Mouse (Mus musculus): ENCODE data around the gene Mrpl34.

Gene Mrpl34

GRCm38 (mm10) chr8:71469411-71469810, 4.7 kb downstream of the Mrpl34 start:
- DNase-seq = peak; percentile 62 to 75

GRCm38 (mm10) chr8:71470146-71470912, 5.6 kb downstream of the Mrpl34 start:
- DNase-seq = no peak

DNA sequence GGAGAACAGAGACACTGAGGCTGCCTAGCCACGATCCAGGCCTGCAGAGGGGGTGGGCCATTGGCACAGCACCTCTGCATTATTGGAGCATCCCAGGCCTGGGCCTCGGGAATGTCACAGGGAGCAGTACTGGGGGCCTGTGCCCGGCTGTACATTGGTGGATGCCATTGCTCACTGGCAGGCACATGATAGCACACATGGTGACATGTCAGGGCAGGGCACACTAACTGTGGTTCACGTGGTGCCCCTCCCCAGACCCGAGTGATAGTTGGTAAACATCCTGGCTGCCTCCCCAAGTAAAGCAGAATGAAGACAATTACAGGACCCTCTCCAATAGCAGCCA, 6.1 kb downstream of the Mrpl34 start:
- no peak for DNase-seq

GRCm38 (mm10) chr8:71471861-71472260, 7.1 kb downstream of the Mrpl34 start:
- DNase-seq = no peak

DNA sequence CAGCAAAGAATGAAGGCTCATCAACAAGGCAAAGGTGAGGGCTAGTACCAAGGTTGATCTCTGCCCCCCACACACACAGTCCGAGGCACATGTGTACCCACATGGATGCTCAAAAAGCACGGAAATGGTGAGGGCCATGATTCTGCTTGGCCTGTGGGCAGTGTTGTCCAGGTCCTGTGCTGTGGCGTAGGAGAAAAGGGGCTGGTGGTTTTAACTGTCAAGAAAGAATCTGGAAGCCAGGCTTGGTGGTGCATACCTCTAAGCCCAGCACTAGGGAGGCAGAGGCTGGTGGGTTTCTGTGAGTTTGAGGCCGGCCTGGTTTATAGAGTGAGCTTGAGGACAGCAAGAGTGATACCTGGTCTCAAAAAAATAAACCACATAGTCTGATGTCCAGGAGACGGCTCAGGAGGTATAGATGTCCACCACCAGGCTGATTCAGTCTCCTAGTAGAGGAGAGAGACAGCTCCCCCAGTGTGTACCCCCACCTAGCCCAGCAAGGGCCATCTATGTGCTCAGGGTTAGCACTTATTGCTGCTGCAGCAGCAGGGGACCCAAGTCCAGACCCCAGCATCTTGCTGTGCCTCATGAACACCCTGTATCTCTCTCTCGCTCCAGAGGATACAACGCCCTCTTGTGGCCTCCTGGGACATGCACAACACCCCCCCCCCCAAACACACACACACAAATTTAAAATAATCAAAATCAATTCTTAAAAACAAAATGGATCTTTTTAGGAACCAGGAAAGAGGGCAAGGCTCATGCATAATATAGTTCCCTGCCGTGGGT, 8.0 kb downstream of the Mrpl34 start:
- no peak for DNase-seq

DNA sequence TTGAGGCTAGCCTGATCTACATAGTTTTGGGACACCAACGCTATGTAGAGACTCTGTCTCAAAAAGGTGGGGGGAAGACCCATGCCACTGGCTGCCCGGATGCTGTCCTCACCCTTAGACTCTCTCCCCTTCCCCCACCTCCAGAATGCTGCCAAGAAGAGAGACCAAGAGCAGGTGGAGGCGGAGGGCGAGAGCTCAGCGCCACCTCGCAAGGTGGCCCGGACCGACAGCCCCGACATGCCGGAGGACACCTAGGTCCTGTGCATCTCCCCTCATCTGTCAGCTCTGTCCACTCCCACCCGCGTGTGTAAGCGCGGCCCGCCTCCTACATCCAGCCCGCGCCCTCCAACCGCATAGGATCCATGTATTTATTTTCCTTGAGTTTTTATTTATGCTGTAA, 9.6 kb downstream of the Mrpl34 start:
- no peak for DNase-seq

- DNase-seq = no peak
Measured at GRCm38 (mm10) chr8:71474785-71475701, 10.3 kb downstream of the Mrpl34 start.

GRCm38 (mm10) chr8:71475702-71476075, 10.9 kb downstream of the Mrpl34 start:
- no peak for DNase-seq

DNA sequence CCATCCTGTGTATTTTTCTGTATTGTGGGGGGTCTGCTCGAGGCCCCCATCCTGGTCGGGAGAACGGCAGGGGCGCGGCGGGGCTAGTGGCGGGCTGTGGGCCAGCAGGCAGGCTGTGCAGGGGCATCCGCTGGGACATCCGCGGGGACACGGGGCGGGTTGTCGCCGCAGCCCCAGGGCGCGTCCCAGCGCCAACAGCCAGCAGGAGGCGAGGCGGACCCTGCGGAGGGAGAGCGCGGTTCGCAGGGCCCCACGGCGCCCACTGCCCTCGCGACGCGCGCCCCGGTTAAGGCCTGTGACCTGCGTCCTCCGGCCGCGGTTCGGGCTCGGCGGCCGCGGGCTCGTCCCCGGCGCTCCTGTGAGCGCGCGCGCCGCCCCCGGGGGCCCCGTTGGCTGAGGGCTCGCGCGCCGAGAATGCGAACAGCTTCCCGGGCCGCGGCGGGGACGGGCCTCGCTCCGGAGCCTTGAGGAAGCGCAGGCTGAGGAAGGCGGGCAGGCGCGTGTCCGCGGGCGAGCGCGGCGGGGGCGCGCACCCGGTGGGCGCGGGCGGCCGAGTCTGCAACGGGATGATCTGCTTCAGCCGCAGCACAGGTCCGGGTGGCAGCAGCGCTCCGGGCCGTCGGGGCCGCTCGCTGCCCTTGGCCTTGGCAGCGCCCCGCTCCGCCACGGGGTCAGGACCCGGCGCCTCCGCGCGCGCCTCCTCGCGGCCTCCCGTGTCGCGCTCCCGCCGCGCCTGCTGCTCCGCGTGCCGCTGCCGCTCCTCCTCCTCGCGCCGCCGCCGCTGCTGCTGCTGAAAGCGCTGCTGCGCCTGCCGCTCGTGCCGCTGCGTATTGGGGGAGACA, 11.6 kb downstream of the Mrpl34 start:
- peak; percentile 83 to 86 for DNase-seq

DNA sequence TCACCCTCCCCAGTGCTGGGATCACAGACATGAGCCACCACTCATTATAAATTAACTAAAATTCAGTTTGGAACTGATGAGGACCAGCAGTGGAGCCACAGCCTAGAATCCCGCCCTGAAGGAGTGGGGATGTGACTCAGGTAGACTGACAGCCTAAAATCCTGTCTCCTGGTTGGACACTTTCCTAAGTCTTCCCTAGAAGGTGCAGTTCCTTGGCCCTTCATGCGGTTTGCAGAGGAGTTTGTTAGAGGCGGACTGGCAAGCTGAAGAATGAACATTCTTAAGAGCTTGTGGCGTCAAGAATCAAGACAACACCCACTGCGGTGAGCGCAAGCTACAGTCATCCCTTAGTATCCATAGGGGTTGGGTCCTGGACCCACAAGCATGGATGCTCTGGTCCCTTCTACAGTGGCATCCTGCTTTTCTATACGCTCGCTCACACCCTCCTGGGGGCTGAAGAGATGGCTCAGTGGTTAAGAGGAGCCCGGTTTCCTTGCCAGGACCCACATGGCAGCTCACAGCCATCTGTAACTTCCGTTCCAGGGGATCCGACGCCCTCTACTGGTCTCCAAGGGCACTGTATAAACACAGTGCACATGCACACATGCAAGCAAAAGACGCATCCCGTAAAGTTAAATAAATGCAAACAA, 12.6 kb downstream of the Mrpl34 start:
- no peak for DNase-seq

DNA sequence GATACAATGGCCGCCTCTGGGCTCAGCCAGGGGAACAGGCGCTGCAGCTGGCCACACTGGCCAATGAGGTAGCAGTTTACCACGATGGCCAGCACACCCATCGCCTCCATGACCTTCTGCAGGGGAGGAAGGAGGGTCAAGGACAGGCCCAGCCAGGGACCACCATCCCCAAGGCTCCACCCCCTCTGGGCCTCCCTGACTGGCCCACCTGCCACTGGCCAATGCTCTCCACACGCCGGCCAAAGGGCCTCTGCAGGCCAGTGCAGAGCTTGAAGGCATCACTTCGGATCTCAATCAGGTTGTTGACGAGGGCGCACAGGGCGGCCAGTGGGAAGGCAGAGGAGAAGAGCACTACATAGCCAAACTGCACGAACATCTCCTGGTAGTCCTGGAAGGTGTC, 14.2 kb downstream of the Mrpl34 start:
- DNase-seq = no peak

DNA sequence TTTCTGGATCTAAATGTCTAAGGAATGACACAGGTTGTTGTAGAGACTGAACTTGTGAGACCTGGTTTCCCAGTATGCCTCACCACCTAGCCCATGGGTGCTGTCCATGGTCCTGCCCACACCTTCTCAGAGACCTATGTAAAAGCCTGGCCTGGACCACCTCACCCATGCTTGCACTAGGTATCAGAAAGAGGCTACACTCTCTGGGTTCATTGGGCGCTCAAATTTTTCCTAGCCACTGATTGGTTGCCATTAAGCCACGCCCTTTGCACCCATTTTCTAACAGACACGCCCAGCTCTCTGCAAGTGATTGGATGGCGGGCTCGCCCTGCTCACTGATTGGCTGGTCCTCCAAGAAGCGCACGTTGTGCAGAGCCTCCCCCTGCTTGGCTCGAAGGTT, 19.2 kb downstream of the Mrpl34 start:
- peak; percentile 56 for DNase-seq

DNA sequence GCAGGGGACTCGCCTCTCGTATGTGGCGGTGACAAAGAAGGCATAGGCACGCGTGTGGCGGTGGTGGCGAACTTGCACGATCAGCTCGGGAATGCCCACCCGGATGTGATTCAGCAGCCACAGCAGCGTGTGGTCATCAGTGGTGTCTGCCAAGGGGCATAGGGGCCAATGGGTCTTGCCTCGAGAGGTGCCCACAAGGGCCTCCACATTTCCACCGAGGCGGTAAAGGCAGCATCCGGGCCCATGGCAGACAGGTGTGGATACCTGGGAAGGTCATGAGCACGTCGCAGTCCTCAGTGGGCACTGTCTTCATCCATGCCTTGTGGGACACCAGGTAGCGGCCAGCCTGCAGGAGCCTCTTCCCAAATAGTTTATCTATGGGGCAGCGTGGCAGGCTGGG, 20.0 kb downstream of the Mrpl34 start:
- DNase-seq = peak in 1 of 2 experiments; percentile 19

- DNase-seq = peak; percentile 79 to 83
Measured at GRCm38 (mm10) chr8:71485142-71486135, 20.7 kb downstream of the Mrpl34 start, which contains the start of gene Ano8. TSS of gene Ano8 (minus strand) at chr8:71485963.

- DNase-seq = no peak
Measured at GRCm38 (mm10) chr8:71486136-71486529, 21.4 kb downstream of the Mrpl34 start.

GRCm38 (mm10) chr8:71487691-71488445, 23.1 kb downstream of the Mrpl34 start, which contains the start of gene Gtpbp3:
TSS of gene Gtpbp3 (plus strand) at chr8:71488103.
- peak; percentile 80 to 83 for DNase-seq

DNA sequence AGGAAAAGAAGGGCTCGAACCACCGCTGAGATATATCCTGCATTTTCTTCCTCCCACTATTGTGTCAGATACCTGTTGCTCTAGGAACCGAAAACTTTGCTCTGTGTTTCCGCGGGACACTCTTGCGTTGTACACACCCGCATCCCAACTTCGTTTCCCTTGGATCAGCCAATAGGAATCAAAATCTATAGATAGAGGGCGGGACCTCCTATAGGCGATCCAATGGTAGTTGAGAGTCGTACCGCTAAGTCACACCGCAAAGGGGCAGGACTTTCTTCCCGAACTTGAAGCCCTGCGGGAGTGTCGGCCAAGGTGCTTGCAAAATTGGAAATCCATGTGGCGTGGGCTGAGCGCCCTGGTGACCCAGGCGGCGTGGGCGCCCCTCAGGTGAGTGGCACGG, 23.7 kb downstream of the Mrpl34 start:
- peak; percentile 86 for DNase-seq

- peak; percentile 76 to 77 for DNase-seq
Measured at GRCm38 (mm10) chr8:71495039-71495438, 30.3 kb downstream of the Mrpl34 start.

GRCm38 (mm10) chr8:71495811-71496210, 31.1 kb downstream of the Mrpl34 start:
- DNase-seq = no peak

Data from thymus, postnatal 36 days (tissue).